Mouse (Mus musculus) lung, adult 18-20 months (tissue): ENCODE data around the gene Eif2b2.
A peak's percentile ranks its signal among the peaks of the same experiment; 100 is the strongest.

Source experiments
- DNase-seq, 2 experiments: peaks; one replicate each; pipeline ENCODE4 v3.0.0; 2022; ENCODE audit warnings: mixed read lengths in 2 of 2

Gene Eif2b2

DNA sequence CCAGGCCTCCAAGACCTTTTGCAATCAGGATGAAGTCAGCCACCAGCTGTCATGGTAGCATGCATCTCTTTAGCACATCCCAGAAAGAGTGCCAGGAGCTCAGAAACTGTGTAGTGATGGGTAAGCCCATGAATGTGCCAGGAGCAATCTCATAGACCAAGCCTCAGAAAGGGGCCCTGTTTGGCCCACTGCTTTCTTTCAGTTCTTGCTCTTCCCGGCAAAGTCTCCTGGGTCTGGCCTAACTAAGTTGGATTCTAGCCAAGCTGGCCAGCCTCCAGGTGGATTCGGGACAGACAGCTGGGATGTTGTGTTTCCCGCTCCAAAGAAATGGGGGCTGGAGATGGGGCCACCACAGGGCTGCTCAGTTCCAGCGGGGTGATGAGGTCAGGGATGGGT lies 24.7 kb upstream of the Eif2b2 start:
- DNase-seq = peak; percentile 59 to 64

DNA sequence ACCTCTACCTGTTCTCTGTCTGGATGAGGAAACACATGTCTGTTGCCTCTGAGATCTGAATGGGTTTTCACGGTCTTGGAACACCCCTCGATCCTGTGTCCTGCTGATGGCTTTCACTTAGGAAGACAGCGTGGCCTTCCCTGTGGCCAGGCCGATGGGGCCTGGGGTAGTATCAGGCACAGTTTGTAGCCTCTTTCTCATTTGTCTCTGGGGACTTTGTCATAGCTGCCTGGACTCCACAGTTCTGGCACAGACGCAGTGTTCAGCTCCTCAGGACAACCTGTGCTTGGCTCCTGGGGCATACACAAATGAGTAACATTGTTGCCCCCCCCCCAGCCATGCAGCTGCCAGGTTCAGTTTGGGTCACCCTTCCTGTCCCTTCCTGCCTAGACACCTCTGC lies 24.2 kb upstream of the Eif2b2 start:
- DNase-seq = no peak

DNA sequence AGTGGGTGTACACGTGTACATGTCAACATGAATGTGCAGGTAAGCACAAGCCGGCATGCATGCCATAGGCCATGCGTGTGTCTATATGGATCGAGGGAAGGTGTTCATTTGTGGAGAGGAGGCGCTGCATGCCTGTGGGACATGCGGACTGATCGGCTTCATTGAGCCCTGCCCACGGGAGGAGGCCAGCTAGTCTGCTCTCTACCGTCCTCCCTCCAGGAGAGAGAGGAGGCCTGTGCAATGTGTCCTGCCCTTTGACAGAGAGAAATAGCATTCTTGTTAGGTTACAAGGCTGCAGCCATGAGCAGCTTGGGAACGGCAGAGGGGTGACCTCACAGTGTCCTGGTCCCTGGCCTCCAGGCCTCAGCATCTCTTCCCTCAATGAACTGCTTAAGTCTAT lies 23.1 kb upstream of the Eif2b2 start:
- DNase-seq = no peak

DNA sequence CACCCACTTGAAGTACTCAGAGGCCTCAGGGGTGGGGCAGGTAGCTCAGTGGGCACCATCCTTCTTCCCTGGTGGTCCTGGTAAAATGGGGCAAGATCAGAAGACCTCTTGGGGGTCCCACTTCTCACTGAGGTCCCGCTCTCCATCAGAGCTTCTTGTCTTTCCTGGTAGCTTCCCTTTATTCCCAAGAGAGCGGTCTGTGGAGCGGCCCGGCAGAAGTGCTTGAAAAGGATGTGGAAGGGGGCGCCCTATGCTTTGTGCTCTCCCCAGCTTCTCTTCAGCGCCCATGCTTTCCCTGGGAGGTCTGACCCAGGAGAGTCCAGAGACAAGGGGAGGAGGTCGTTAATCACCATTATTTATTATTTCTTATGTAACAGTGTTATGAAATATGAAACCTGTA lies 21.9 kb upstream of the Eif2b2 start:
- no peak for DNase-seq

DNA sequence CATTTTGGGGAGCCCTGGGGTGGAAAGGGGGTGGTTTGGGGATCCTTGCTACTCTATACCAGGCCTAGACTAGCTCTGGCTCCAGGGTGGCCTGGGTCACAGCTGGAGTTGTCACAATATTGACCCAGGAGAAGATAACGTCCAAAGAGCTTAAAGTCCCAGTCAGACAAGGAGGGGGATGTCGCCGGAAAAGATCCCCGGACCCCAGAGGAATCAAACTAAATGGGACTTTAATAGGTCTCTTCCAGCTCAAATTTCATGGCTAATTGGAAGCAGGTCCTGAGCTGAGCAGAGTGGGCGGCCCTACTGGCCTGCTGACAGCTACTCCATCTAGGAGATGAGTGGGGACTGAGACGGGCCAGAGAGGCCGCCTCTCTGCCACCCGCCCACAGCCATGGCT lies 21.3 kb upstream of the Eif2b2 start:
- DNase-seq = no peak

DNA sequence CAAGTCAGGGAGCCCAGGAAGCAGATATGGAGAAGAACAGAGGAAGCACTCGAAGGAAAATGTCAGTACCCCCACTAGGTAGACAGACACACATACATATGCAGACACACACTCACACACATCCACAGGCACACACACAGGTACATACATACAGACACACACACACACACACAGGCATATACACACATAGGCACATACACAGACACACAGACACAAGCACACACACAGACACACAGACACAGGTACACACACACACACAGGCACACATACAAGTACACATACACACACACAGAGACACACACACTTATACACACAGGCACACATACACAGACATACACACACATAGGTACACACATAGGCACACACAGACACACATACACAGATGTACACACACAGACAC lies 19.3 kb upstream of the Eif2b2 start:
- no peak for DNase-seq

DNA sequence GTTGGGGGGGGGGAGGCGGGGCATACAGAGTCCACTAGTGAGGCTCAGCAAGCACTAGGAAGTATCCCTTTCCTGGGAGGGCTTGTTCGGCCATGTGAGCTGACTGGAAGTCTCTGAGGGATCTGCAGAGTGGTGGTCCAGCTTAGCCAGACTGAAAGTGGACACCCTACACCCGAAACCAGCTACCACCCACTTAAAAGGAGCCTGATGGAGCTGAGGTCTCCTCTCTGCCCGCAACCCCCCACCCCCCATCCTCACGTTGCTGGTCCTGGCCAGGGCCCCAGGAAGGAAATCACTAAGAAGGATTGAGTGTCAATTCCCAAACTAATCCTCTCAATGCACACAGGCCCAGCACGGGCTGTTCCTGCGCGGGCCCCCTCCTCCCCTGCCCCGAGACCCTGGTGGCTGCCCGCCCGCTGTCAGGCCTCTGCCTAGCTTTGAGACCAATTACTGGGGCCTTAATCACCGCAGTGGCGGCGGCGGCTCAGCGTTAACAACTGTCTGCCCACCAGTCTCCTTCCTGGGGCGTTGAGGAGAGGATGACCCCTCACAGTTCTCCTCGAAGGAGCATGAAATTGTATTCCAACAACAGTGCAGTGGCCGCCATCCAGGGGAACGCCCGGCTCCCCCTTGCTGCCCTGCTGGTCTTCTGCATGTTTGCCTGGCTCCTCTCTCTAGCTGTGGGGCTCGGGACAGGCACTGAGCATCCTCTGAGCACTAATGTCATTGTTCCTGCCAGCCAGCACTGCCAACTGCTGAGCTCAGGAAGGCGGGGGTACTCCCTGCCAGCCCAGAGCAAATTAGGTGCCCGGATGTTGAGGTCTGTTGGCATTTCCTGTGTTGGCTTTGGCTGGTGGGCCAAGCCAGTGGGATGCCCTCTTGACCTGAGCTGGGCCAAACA lies 18.1 kb upstream of the Eif2b2 start:
- DNase-seq = peak; percentile 37 to 52

DNA sequence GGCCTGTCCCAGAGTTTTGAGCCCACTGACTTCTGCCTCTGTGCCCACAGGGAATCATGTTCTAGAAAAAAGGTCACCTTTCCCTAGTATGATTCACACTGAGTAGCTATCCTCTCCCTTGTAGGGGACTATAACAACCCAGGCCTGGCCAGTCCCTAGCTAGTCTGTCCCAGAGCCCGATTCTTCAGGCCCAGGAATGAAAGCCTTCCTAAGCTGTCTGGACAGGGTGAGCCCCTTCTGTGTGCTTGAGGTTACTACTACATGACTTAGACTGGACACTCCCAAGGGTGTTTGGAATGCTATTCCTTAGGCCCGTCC lies 17.5 kb upstream of the Eif2b2 start:
- DNase-seq = no peak

DNA sequence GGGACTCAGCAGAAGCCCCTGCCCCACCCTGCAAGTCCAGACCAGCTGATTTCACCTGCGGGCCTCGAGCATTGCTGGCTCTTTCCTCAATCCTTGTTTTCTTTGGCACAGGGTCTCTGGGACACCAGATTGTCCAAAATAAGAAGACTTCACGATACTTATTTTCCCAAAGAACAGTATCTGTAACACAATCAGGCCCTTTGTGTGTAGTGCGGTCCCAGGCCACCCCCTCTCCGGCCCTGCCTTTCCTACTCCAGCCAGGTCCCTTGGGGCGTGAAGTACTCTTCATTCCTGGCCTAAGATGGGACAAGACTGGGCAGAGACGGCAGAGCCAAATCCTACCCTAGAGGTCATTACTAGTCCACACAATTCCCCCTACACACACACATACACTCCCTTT lies 17.1 kb upstream of the Eif2b2 start:
- DNase-seq = no peak

DNA sequence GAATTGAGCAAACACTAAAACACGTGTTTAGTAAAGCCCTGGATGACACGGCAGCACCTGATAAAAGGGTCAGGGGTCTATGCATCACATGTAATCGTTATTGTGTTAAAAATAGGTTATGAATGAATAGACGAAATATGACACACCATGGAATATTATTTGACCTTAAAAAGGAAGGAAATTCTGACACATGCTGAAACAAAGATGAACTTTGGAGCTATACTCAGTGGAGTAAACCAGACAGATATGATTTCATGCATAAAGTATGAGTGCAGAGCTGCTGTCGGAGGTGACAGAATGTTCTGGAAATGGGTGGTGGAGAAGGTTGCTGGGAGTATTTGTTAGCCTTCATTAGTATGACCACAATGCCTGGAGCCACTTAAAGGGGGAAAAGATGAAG lies 15.6 kb upstream of the Eif2b2 start:
- DNase-seq = no peak

DNA sequence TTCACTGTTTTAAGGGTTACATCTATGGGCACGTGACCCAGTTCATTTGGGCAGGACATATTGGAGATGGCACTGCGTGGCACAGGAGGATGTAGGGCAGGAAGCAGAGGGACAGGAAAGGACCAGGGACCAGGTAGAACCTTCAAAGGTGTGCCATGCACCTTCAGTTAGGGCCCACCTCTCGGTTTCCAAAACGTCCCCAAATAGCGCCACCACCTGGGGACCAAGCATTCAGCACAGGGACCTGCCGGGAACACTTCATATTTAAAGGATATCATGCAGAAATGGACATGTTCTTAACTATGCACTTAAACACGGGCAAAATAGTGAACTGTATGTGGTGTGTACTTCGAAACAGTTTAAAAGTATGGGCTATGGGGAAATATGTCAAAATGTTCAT lies 15.2 kb upstream of the Eif2b2 start:
- no peak for DNase-seq

DNA sequence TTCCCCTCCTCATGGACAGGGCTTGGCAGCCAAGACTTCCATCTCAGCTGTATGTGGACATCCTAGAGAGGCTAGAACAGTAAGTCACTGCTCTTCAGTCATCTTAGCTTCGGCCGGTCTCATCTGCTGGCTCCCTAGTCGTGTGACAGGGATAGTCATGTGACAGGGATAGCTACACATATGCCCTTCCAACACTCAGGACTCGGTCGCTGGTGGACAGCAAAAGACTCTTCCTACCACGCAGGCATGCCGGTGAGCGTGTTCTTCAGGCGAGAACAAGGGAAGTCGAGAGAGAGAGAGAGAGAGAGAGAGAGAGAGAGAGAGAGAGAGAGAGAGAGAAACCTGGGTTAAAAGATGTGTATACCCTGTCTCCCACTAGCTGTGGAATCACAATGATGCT lies 13.9 kb upstream of the Eif2b2 start:
- DNase-seq = no peak

DNA sequence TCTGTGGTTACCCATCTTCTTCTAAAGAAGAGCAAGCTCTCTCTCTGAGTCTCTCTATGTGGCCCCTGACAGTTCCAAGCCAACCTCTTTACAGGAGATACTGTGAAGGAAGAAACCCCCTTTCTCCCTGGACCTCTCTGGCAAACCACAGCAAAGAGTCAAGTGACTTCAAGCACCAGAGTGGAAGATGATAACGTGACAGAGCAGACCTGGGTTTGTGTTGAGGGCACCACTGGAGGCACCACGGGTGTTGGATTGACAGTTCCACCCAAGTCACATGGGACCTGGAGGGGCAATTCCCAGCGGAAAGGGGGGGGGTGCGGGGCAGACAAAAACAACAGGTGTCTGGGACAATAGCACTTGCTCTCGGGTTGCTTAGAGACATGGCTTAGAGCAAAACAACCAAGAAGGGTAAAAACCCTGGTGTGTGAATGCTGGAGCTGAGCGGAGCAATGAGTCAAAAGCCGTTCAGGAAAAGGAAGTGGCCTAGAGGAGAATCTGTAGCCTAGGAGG lies 10.5 kb upstream of the Eif2b2 start:
- DNase-seq = no peak

DNA sequence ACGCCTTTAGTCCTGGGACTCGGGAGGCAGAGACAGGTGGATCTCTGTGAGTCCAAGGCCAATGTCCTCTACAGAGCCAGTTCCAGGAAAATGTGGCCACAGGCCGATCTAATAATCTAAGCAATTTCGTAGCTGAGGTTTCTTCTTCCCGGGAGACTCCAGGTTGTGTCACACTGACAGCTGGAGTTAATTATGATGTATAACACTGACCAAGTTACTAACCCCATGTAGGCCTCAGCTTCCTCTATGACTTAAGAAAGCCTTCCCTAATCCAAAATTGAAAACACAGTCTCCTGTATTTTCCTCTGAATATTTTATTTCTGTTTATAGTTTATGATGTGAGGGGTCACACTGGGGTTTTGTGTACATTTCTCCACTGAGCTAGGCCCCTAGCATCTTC lies 4.2 kb upstream of the Eif2b2 start:
- no peak for DNase-seq

DNA sequence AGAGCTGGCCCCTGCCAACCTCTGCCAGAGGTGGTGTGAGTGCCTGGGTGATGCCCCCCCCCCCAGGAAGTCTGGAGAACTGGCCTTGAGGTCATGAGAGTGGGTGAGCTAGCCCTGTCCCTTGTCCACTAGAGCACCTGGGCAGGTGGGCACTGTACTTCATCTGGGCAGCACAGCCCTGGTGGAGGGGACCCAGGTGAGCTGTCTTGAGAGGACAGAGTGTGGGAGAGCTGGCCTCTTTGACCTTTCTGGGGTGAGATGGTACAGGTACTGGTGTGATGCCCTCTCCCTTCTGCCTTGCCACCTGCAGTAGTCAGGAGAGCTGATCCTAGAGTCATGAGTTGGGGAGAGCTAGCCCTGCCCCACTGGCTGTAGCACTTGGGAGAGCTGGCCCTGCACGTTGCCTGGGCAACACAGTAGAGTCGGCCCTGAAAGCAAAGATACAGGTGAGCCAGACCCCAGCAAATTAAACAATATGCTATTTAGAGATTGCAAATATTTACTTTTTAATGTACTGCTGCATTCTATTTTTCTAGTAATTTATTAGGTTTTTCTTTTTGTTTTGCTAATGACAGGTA lies 1.5 kb upstream of the Eif2b2 start:
- DNase-seq = no peak

DNA sequence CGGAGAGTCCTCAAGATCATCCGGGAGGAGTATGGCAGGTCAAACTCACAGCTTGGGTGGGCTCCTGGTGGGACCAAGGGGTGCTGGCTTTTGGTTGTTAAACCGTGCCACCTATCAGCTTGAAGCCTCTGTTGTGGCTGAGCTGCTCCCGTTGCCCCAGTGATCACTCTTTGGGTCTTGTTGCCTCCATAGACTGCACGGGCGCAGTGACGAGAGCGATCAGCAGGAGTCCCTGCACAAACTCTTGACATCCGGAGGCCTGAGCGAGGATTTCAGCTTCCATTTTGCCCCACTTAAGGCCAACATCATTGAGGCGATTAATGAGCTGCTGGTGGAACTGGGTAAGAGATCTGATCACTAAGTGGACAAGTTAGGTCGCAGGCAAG lies 617 bp downstream of the Eif2b2 start:
- DNase-seq = no peak

DNA sequence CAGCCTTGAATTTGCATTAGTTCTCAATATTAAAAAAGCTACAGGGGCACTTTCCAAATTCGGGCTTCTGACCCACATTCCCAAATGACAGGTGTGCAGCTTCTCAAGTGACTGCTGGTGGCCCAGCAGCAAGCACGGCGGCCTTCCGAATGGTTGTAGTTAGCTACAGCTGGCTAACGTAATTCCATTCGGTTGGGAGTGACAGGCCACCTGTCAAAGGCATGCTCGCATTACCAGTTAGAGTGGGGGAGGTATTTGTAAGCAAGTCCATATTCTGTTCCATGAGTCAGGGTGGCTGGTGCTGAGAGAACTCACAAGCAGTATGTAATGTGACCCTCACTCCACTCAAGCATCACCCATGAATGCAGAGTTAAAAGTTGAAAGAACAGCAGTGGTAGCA lies 7.9 kb downstream of the Eif2b2 start:
- no peak for DNase-seq

DNA sequence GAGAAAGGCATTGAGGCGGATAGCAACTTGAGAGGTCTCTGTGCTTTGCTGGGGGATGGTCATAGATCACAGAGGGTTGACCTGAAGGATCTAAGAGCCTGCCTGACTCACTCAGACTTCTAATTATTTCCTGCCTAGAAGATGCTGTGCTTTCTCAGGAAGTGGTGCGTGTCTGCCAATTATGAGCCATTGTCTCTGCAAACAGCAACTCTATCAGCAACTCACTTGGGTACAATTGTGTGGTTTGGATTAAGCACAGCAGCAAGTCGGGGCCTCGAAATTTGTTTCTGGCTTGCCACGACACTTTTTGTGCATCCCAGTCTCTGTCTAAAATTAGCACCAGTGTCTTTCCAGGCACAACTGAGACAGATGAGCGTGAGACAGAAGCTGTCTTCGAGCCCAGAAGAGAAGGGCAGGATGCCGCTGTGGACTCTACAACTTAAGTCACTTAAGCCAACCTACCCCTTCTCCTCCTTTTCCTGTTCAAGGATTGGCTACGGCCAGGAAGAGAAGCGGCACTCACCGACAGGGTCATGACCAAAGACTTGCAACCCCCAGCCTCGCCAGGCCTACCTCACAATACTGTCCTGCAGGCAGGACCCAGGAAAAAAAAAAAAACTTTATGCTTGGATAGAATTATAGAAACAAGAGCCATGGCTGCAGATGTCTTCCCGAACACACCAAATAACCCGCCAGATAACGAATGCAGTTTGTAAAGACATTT lies 8.8 kb downstream of the Eif2b2 start:
- no peak for DNase-seq

DNA sequence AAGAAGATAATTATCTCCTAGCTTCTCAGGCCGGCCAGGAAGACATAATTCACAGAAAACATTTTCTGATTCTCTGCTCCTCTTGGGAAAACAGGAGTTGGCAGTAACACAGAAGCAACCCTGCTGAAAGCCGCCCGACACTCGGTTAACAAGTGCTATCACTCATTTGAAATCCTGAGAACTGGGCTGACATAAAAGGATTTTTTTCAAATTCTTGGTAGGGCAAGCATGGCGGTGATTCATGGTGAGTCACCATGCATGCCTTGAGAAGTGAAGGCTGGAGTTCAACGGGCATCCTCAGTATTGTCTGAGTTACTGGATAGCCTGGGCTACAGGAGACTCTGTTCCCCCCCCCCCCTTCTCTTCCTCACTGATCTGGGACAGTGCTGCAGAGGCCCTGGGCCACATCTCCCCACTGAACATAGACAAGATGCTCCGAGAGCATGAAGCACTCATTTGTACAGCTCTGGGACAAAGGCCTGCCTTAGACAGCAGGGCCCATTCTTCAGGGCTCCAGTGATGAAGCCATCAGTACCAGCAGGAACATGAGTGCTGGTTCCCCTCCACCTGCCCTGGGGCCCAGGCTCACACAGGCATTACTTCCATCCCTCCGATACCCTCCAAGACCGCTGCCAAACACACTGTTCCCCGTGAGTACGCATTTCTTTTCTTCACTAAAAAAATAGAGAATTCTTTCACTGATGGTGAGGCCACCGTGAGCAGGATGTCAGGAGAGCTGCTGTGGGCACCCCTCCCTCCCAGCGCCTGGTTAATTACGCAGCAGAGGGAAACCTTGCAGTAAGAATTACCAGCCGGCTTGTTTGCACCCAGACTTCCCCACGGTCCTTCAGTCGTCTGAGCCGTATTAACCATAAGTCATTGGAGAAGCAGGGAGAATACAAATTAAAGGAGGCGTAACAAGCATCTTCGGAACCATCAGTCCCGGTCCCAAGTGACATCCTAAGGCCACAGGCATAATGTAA lies 14.4 kb downstream of the Eif2b2 start:
- DNase-seq = no peak

DNA sequence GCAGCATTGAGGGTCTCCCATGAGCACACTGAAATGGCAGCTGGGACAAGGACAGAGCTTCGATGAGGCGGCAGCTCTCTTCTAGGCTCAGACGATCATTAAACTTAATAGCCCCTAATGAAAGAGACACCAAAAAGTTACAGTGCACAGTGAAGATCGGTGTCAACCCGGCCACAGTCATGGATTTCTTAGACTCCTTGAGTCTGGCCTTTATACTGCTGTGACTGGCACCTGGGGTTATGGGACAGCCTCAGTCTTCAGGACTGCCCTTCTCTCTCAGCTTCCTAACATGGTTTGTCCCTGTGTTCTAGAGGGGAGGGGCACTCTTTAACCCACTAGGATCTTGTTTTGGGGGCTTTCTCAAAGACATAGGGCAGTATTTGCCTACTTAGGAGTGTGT lies 18.3 kb downstream of the Eif2b2 start:
- no peak for DNase-seq

DNA sequence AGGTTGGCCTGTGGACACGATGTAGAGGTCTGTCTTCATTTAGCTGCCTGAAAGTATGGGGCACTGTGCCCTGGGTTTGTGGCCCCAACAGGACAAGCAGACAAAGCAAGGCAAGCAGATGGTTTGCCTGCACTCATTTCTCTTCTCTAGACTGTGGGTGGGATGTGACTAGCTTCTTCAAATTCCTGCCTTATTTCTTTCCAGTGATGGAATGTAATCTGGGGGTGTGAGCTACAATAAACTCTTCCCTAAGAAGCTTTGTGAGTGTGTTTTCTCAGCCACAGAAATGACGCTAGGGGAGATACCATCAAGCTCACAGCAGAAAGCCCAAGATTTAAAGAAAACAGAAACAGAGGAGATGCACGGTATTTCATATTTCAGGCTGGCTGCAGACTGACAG lies 32.8 kb downstream of the Eif2b2 start:
- DNase-seq = no peak

DNA sequence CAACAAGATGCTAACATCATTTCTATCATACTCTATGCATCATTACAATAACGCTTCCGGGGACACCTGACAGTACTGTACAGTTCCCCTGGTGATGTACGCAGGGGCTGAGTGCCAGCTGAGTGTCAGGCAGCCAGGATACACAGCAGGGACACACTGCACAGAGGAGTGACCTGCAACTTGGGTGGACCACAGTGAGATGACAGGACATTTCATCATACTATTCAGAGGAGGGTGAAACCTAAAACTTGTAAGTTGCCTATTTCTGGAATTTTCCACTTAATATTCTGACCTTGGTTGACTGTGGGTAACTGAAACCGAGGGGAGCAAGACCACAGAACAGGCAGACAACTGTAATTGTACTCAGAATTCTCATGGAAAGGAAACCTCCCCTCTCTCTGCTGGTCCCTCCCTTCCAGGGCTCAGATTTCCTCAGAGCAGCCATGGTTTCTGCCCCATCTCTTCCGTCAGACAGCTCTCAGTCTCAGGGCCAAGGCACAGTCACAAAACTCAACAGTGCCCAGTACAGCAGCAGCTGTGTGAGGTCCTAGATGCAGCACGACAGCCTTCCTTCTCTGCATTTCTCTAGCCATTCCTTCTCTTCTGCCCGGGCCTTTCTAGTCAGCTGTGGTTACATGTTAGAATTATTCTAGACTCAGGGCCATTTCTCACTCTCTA lies 36.9 kb downstream of the Eif2b2 start:
- no peak for DNase-seq
